Mouse (Mus musculus) right cerebral cortex, postnatal 25 days (tissue): ENCODE data around the gene Faf1.

Source experiments
- DNase-seq: peaks from one replicate; pipeline ENCODE4 v3.0.0; 2022

Faf1 gene

DNA sequence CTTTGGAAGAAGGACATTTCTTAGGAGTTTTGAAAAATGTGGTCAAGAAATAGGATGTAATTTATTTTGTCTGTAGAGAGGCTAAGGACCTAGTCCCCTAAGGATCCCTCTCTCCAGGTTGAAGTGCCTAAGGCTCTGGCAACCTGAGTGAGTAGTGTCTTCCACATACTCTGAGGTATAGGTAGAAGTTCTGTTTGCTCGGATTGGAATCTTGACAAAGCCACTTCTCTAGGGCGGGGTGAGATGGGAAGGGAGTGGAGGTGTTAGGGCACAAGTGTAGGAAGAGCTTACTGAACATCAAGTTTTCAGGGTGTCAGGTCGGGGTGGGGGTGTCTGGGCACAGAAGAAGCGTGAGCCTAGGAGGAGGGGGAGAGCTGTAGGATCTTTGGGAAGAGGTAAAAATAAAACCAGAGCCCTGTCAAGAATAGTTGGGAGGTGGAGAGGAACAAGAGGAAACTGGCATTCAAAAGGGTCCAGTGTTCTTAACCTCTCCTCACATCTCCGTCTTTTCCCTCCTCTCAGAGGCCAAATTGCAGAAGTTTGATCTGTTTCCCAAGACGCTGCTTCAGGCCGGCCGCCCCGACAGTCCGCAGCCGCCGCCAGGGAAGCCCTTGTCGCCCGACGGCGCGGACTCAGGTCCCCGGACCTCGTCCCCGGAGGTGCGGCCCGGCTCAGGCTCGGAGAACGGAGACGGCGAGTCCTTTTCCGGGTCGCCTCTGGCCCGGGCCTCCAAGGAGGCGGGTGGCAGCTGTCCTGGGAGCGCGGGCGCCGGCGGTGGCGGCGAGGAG lies 304.9 kb downstream of the Faf1 start:
- peak; percentile 35 for DNase-seq

- DNase-seq = no peak
Measured at GRCm38 (mm10) chr4:109981871-109982680, 305.7 kb downstream of the Faf1 start.

DNA sequence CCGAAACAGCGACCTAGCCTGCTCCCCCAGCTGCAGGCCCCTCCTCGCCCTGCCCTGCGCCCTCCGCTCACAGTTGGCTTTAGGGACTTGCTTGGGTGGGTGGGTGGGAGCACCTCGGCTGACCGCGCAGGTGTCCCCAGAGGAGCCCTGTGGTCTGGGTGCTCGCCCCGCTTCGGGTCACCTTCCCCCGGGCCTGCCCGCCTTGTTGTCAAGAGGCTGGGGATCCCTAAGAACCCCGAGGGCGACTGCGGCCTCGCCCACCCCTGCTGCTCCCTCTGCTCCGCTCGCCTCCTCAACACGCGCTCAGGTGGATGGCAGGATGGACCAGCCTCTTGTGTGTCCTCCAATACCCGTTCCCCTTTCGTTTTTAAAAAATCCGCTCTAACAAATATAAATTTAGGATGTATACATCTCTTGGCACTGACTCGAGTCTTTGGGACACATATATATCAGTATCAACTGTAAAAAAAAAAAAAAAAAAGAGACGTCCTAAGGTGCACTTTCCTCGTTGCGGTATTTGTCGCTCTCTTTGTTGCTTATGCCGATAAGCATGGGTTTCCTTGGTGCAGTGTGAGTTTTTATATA lies 306.4 kb downstream of the Faf1 start:
- DNase-seq = no peak

- no peak for DNase-seq
Measured at GRCm38 (mm10) chr4:109983281-109984001, 307.1 kb downstream of the Faf1 start.

DNA sequence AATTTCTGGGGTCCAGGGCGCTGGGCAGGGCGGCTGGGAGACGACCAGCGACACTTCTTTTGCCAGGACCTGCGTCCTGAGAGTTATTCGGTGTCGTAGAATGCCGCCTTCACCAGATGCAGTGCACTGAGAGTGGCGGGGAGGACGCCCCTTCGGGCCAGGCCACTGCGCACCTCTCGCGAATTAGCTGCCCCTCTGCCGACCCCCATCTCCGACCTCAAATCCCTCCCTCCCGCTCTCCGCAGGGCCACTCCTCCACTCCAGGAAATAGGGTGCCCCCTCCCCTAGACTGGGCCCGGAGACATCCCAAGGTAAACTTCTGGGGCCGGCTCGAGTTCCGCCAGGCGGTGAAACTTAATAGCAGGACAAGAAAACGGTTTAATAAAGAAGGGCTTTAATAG lies 307.6 kb downstream of the Faf1 start:
- DNase-seq = no peak

GRCm38 (mm10) chr4:109984496-109985423 lies 308.4 kb downstream of the Faf1 start:
- no peak for DNase-seq

DNA sequence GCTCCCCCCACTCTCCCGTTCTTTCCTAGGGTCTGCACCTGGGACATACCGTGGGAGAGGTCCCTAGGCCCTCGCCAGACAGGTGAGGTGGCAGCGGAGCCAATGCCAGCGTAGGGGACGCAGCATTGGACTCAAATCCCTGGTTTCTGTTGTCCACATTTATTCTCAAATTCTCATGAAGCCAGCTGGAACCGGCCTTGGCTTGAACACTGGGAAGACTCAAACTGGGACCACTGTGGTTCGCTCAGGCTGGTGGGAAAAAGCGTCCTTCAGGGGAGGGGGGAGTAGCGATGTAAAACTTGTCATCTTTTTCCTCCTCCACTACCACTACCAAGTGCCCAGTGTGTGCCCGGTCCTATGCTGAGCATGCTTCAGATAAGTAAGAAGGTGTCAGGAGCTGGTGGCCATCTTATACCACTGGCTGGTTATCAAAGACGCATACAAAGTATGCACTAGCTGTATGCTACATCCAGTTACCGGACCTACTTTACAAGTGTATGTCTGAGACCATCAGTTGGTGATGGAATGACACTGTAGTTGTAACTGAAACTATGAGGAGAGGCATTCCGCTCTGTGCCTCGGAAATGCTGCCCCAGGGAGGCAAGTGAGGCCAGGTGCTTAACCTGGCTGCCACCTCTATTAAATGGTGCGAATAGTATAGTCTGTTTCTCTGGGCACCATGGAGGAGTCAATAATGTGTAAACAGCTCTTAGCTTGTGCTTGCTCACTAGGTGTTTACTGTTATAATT lies 309.2 kb downstream of the Faf1 start:
- DNase-seq = no peak

DNA sequence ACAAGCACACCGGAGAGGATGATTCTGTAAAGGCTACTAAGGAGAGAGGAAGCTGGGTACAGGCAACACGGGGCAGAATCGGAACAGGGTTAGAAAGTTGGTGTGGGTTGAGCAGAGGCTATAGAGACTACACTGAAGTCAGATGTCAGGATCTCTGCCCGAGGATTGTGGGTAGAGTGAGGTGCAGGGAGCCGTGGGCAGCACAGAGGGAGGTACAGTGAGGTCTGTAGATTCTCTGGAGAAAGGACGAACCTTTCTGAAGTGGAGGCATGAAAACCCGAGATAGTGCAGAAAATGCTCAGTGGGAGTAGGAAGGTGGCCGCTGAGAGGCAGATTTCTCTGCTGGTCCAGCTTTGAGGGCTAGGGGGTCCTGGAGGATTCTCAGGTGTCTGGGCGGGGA lies 309.9 kb downstream of the Faf1 start:
- DNase-seq = no peak

- no peak for DNase-seq
Measured at GRCm38 (mm10) chr4:109986748-109987355, 310.5 kb downstream of the Faf1 start.

DNA sequence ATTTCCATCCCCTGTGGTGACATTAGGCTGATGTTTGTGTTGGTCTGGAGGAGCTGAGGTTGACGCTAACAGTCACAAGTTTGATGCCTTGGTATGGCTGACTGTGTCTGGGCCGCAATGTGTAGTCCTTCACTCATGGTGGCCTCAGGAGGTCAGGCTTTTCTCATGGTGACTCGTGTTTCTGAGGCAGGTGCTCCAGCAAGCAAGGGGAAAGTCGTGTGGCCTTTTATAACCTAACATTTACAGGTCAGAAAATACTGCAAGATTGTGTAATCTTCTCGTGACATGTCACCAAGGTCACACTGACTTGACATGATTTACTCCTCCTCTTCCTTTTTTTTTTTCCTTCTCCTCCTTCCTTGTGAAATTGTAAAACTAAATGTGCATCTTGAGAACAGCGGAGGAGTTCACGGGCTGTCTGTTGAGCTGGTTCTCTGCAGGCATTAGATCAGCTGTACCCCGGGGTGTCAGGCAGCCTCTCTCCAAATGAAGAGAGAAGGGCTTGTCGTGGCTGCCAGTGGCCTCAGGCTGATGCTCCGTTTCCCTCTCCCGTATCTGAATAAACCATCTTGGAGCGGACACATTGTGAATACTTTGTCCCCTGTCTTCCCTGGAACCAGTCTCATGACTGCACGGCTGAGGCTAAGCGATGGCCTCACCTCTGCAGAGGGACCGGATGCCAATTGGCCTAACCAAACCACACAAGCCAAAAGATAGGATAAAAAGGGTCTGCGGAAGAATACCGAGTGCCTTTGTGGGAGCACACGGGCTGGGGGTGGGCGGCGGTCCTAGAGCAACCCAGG lies 311.4 kb downstream of the Faf1 start:
- DNase-seq = no peak

GRCm38 (mm10) chr4:109988411-109988810 lies 312.0 kb downstream of the Faf1 start:
- no peak for DNase-seq

DNA sequence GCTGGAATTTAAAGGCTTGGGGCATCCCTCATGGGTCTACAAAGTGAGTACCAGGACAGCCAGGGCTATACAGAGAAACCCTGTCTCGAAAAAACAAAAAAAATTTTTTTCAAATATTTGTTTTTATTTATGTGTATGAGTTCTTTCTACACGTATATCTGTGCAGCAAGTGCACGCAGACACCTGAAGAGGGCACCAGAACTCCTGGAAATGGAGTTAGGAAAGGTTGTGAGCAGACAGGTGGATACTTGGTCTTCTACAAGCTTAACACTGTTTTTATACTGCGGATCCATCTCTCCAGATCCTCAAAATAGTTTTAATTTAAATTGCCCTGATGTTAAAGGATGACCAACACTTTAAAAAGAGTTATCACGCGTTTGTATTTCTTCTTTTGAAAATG lies 312.8 kb downstream of the Faf1 start:
- DNase-seq = no peak

DNA sequence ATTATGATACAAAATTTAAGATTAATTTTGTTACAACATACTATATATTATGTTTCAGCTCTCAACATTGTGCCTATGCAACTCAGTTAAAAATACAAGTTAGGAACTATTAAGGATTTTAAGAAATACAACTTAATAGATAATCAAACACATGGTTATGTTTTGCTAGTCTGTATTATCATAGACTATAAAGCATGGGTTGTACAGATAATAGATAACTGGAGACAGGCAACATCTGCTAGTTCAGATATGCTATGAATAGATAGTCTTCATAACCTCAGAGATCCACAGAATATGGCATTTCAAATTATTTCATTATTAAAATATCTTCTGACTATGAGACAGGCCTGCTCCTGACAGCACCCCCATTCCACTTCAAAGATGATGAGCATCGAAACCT lies 329.7 kb downstream of the Faf1 start:
- no peak for DNase-seq
